Mouse (Mus musculus): ENCODE data around the gene Gramd2.

GRCm38 (mm10) chr9:59718237-59718636, 38.3 kb downstream of the Gramd2 start:
- TF ChIP-seq CTCF (IDR thresholded peaks at IDR 0.05; ENCODE audit: low read depth) (no peak), EP300 (IDR thresholded peaks at IDR 0.05; ENCODE audit: low read depth) (no peak)

Data from liver, embryonic 14.5 days (tissue).